Mouse (Mus musculus) bone marrow, adult 2 months (tissue): ENCODE measurements at regions not wholly inside any gene's neighbourhood (a gene's known extent, or its start where the extent isn't known, plus 50 kb on each side); places are given as distances from the start of the nearest gene placed in this dataset.

Source experiments
- CTCF ChIP-seq: fragments of 200-500 bp; IDR thresholded peaks from 2 replicates; pipeline ENCODE4 v1.5.1; 2011; ENCODE audit warnings: low read length, control low read depth; ENCODE audit not compliant: control insufficient read depth, insufficient read depth
- POLR2A ChIP-seq: fragments of 200-500 bp; IDR thresholded peaks from 2 replicates; pipeline ENCODE4 v1.6.1; 2011; ENCODE audit warnings: low read depth, mild to moderate bottlenecking, control low read depth, low read length, borderline replicate concordance; ENCODE audit not compliant: control insufficient read depth

DNA sequence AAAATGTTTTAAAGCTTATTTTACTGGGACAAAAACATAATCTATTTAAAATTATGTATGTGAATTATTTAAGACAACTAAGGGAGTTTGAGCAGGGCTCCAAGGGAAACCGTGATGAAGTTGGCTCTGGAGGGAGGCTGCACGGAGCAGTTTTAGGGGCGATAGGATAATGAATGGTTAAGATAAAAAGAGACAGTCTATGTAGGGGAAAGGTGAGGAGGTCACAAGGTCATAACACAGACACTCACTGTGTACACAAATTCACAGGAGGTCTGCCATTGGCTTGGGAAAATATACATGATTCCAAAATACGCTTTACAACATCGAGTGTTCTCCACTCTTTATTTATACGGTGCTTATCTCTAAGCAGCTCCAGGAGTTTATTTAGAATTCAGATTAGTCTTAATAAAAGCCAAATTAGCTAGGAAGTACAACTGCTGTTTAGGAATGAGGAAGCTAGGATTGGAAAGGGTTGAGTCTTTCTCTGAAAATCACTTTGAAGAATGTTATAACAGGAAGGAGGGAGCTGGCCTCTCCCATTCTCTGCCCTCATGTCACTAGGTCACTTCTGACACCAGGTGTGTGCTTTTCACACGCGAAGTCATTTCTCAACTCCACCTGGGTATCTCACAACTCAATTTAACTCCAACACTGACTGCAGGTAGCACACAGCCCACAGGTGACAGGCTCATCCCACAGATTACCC lies 134.3 kb downstream of the Mterf1b start:
- no peak for TF ChIP-seq CTCF
- no peak for TF ChIP-seq POLR2A
